Comparison of ENCODE assay signal across 8 mouse cellular contexts in the genomic region with DNA sequence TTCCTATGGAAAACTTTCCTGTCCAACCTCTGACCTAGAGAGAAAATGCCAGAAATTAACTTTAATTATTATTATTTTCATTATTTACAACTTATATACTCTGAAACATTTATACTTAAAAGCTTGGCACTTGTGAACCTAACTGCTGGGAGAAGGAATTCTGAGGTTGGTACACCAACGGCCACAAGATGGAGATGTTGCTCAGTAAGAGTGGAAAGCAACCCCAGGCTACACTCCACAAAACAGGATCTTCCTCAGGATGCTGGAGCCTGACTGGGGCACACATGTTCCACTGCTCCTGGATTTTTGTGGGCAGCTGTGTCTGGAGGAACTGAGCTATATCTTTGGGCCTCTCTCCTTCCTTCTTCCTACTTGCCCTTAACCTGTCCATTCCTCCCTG. TPM values are rescaled to one million over a fixed set of nuclear protein-coding genes. Genes with fewer than 3 reads are reported as not detected.
DNase-seq lines count a peak whose midpoint lies in the region; ATAC-seq and TF ChIP-seq lines count a peak whose summit lies in the region.

No protein-coding gene starts in this region.

- in situ Hi-C loops in ES-E14 (cut with MboI; ENCODE audit: low sequenced_read_pairs in 2 of 2, unreplicated experiment in 2 of 2): no loop called here

- no peak overlapping the region for H3K27ac ChIP-seq in heart, embryonic 12.5 days (ENCODE audit: poor library complexity, severe bottlenecking)
- H3K27ac ChIP-seq in ES-E14 (ENCODE audit: insufficient read depth, low read depth, low read length, poor library complexity, severe bottlenecking): no peak overlapping the region
- no peak overlapping the region for H3K27ac ChIP-seq in midbrain, embryonic 14.5 days (replicated peaks; ENCODE audit: low read depth, low read length)

- 0 out of 2 replicates have a peak, but pooled peaks cover 5% of the 10 kb centered on the region for H3K9me3 ChIP-seq in heart, embryonic 12.5 days (replicated peaks)
- H3K9me3 ChIP-seq in ES-E14 (ENCODE audit: control insufficient read depth, insufficient read depth, low read depth, low read length): no peaks in the 10 kb centered on the region
- 0 out of 2 replicates have a peak, but pooled peaks cover 2% of the 10 kb centered on the region for H3K9me3 ChIP-seq in midbrain, embryonic 14.5 days (ENCODE audit: control insufficient read depth, low read length)

- H3K36me3 ChIP-seq in heart, embryonic 12.5 days: peaks cover 22% of the 10 kb centered on the region
- H3K36me3 ChIP-seq in ES-E14 (ENCODE audit: control insufficient read depth, insufficient read depth, low read length, poor library complexity, severe bottlenecking): no peaks in the 10 kb centered on the region
- H3K36me3 ChIP-seq in midbrain, embryonic 14.5 days (ENCODE audit: control insufficient read depth, insufficient read depth, low read length): peaks cover 63% of the 10 kb centered on the region

- no peak overlapping the region for H3K4me2 ChIP-seq in heart, embryonic 12.5 days
- H3K4me2 ChIP-seq in midbrain, embryonic 14.5 days (ENCODE audit: low read length): no peak overlapping the region

- no peaks in the 10 kb centered on the region for H3K4me1 ChIP-seq in heart, embryonic 12.5 days (replicated peaks)
- H3K4me1 ChIP-seq in ES-E14 (ENCODE audit: control insufficient read depth in 2 of 2, insufficient read depth in 2 of 2, low read length in 2 of 2, poor library complexity in 1 of 2): peaks cover 0 to 3% of the 10 kb centered on the region in 2 experiments; a peak in 1 of 4 replicates
- H3K4me1 ChIP-seq in midbrain, embryonic 14.5 days (ENCODE audit: control insufficient read depth, insufficient read depth, low read length): no peaks in the 10 kb centered on the region

- no peak overlapping the region for H3K9ac ChIP-seq in heart, embryonic 12.5 days
- no peak overlapping the region for H3K9ac ChIP-seq in ES-E14 (ENCODE audit: insufficient read depth, low read depth, low read length, poor library complexity, severe bottlenecking)
- H3K9ac ChIP-seq in midbrain, embryonic 14.5 days (replicated peaks; ENCODE audit: low read length): no peak overlapping the region

- no peak for ATAC-seq in heart, embryonic 12.5 days (ENCODE audit: insufficient number of reproducible peaks, low FRiP score)
- ATAC-seq in midbrain, embryonic 14.5 days (ENCODE audit: low FRiP score, low TSS enrichment): no peak

- H3K27me3 ChIP-seq in heart, embryonic 12.5 days (replicated peaks): no peaks in the 10 kb centered on the region
- no peaks in the 10 kb centered on the region for H3K27me3 ChIP-seq in midbrain, embryonic 14.5 days (ENCODE audit: control insufficient read depth, insufficient read depth, low read length)

- DNase-seq in heart, postnatal 10 days: peak; percentile 53
- DNase-seq in ES-E14 (ENCODE audit: low read depth, low spot score): peak; percentile 27
- peak; percentile 12 to 26 for DNase-seq in cerebellum, postnatal 36 days
- peak; percentile 37 for DNase-seq in kidney, postnatal 14 days
- peak; percentile 84 for DNase-seq in midbrain, embryonic 14.5 days
- no peak for DNase-seq in testis, postnatal 14 days (ENCODE audit: low spot score)
- DNase-seq in urinary bladder, adult 2 months (ENCODE audit: low spot score): no peak

- intact Hi-C loops in heart, postnatal 10 days (cut with DNase I): loop anchor here (1.0 to 5.0 kb wide), 3 partner anchors 105 to 780 kb away; no protein-coding TSS in a partner anchor

- 21% methylated on average over 1 of the region's 1 CpGs for WGBS in heart, embryonic 12.5 days
- WGBS in midbrain, embryonic 14.5 days: 17% methylated on average over 1 of the region's 1 CpGs

- no peak overlapping the region for H3K4me3 ChIP-seq in heart, embryonic 12.5 days
- no peak overlapping the region for H3K4me3 ChIP-seq in ES-E14 (ENCODE audit: insufficient read depth in 1 of 2, low read depth in 1 of 2, low read length in 2 of 2, poor library complexity in 1 of 2, severe bottlenecking in 1 of 2)
- H3K4me3 ChIP-seq in midbrain, embryonic 14.5 days (replicated peaks; ENCODE audit: low read depth, low read length): no peak overlapping the region

TF ChIP-seq in ES-E14, 5 proteins besides CTCF, POLR2A, EP300 and RAD21:
- TF ChIP-seq CHD2 (IDR thresholded peaks at IDR 0.05; ENCODE audit: low read depth, low read length) (no peak), ZC3H11A (IDR thresholded peaks at IDR 0.05; ENCODE audit: borderline replicate concordance, low read depth, low read length) (peak; percentile 33; the same call in 1 of the 2 replicates)

RNA-seq across cellular contexts. Expression of a gene that starts 21.8 kb away (rescaled TPM):
- total RNA-seq in heart, postnatal 10 days (2021): 10 to 100 TPM; 78.1 to 80.3 TPM
- polyA plus RNA-seq in heart, embryonic 12.5 days (2016; fragmentation: Nextera tagmentation; extraction: Ambion mirVana): 87.4 and 87.6 TPM in 2 replicates
- total RNA-seq in ES-E14 (2012; rRNA removed): 11.8 and 22.4 TPM in 2 replicates
- 99.3 and 125 TPM in 2 replicates for polyA plus RNA-seq in midbrain, embryonic 14.5 days (2014; fragmentation: Nextera tagmentation; extraction: Ambion mirVana)
- 43.6 and 55.7 TPM in 2 replicates for polyA plus RNA-seq in urinary bladder, adult 2 months (2012; rRNA removed)

RNA-seq across cellular contexts. Expression of a gene that starts 21.9 kb away (rescaled TPM):
- 10 to 100 TPM; 32.4 to 34.7 TPM for total RNA-seq in heart, postnatal 10 days (2021)
- 12.0 and 14.3 TPM in 2 replicates for polyA plus RNA-seq in heart, embryonic 12.5 days (2016; fragmentation: Nextera tagmentation; extraction: Ambion mirVana)
- total RNA-seq in ES-E14 (2012; rRNA removed): 9.1 and 9.2 TPM in 2 replicates
- polyA plus RNA-seq in midbrain, embryonic 14.5 days (2014; fragmentation: Nextera tagmentation; extraction: Ambion mirVana): 15.6 and 22.8 TPM in 2 replicates
- 14.4 and 15.2 TPM in 2 replicates for polyA plus RNA-seq in urinary bladder, adult 2 months (2012; rRNA removed)

Comparison
In these comparisons a context has a peak if more than half of its experiments do, and no peak if none do; other contexts are left out.
1. DNase-seq: peak in heart, postnatal 10 days (2 of 2), ES-E14 (single experiment), cerebellum, postnatal 36 days (2 of 2), kidney, postnatal 14 days (single experiment) and midbrain, embryonic 14.5 days (single experiment); none in testis, postnatal 14 days (single experiment) and urinary bladder, adult 2 months (single experiment).